Mouse (Mus musculus) olfactory bulb, adult 2 months (tissue): ENCODE measurements around the gene Rnf183.

Experiments used
- CTCF ChIP-seq: fragments of 200-500 bp; IDR thresholded peaks from 2 replicates; pipeline ENCODE4 v1.5.1; 2012; ENCODE audit warnings: low read depth, mild to moderate bottlenecking, low read length, moderate library complexity; ENCODE audit not compliant: insufficient read depth
- POLR2A ChIP-seq: fragments of 200-500 bp; IDR thresholded peaks from 2 replicates; pipeline ENCODE4 v1.6.1; 2012; ENCODE audit warnings: mild to moderate bottlenecking, low read depth, low read length, moderate library complexity; ENCODE audit not compliant: insufficient read depth

- no peak for TF ChIP-seq POLR2A
- TF ChIP-seq CTCF: no peak
Measured at GRCm38 (mm10) chr4:62391892-62392291, 43.2 kb downstream of the Rnf183 start.
